Mouse (Mus musculus): ENCODE data around the gene Sh2b2. TPM values are rescaled to one million over a fixed set of nuclear protein-coding genes. Genes with fewer than 3 reads are reported as not detected.

Gene Sh2b2
- total and polyA plus RNA-seq, 2 experiments from 2014 or later: 20.9 to 58.0 TPM

- H3K27me3 ChIP-seq (ENCODE audit: insufficient read depth, low read length): no peaks in the 10 kb centered on the region
- H3K4me2 ChIP-seq (ENCODE audit: low read depth, low read length, poor library complexity, severe bottlenecking): peak overlapping the region; percentile 81
- DNase-seq (ENCODE audit: low spot score) (no peak), ATAC-seq (ENCODE audit: low FRiP score) (no peak)
- H3K9ac ChIP-seq (replicated peaks; ENCODE audit: low read length, poor library complexity, severe bottlenecking): peak overlapping the region; percentile 74; the same call in 1 of the 2 replicates
- H3K9me3 ChIP-seq (ENCODE audit: low read length): no peaks in the 10 kb centered on the region
- peak overlapping the region; percentile 55 for H3K4me3 ChIP-seq (ENCODE audit: low read depth, low read length)
- 0 out of 2 replicates have a peak, but pooled peaks cover 4% of the 10 kb centered on the region for H3K36me3 ChIP-seq (ENCODE audit: insufficient read depth, low read length)
- 38% methylated on average over 17 of the region's 17 CpGs for WGBS
- peak overlapping the region; percentile 84; the same call in 1 of the 2 replicates for H3K27ac ChIP-seq (ENCODE audit: low read depth, low read length)
- peaks cover 5% of the 10 kb centered on the region; the same call in 1 of the 2 replicates for H3K4me1 ChIP-seq (ENCODE audit: insufficient read depth, low read length)
- no peak for TF ChIP-seq CTCF (IDR thresholded peaks at IDR 0.05)
Measured at GRCm38 (mm10) chr5:136171363-136172341, 74.7 kb downstream of the Sh2b2 start.

DNA sequence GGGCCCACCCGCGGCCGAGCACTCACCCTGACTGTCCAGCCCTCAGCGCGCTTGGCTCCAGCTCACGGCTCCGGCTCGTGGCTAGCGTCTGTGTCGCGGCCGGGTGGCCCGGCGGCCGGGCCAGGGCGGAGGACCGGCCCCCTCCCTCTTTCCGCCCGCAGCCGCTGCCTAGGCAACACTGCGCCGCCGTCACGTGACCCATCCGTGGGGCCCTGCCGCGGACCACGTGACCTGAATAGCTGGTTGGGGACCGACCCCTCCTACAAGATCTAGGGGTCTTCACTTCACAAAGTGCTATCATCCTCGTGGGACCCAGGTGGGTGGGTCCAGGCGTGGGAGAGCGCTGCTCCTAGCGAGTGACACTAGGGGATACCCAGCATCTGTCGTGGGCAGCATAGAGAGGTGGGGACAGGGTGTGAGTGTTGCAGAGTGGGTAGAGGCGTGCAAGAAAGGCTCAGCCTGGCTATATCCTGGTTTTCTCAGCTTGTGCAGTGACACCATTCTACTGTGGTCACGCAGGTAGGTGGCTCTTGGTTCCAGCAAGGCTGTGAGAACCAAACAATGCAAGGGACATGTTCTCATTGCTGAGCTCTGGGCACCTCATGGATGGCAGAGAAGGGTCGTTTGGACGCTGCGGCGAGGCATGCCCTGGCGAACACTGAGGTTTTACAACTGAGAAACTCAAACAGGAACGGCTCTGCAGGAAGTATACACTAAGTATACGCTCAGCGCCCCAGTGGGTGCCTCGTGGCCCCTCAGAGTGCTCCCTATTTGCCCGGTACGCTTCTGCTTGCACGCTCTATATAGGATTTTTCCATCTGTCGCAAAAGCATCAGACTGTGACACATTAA is 75.6 kb downstream of the Sh2b2 start, which contains the start of gene Orai2:
Gene Orai2, minus strand, starts transcription at position 202 of the 851 bp plus-strand sequence.
- WGBS: 2% methylated on average over 49 of the region's 49 CpGs
- no peaks in the 10 kb centered on the region for H3K27me3 ChIP-seq (ENCODE audit: insufficient read depth, low read length)
- peak; percentile 89 for DNase-seq (ENCODE audit: low spot score)
- ATAC-seq (ENCODE audit: low FRiP score): peak; percentile 82
- peak within 1 kb of the TSS; percentile 81 for H3K4me2 ChIP-seq (ENCODE audit: low read depth, low read length, poor library complexity, severe bottlenecking)
- H3K36me3 ChIP-seq (ENCODE audit: insufficient read depth, low read length): 0 out of 2 replicates have a peak, but pooled peaks cover 4% of the 10 kb centered on the region
- TF ChIP-seq CTCF (IDR thresholded peaks at IDR 0.05): no peak
- H3K4me1 ChIP-seq (ENCODE audit: insufficient read depth, low read length): peaks cover 5% of the 10 kb centered on the region; the same call in 1 of the 2 replicates
- H3K4me3 ChIP-seq (ENCODE audit: low read depth, low read length): peak within 1 kb of the TSS; percentile 55
- H3K9me3 ChIP-seq (ENCODE audit: low read length): no peaks in the 10 kb centered on the region
- peak within 1 kb of the TSS; percentile 84 for H3K27ac ChIP-seq (ENCODE audit: low read depth, low read length)
- peak within 1 kb of the TSS; percentile 74 for H3K9ac ChIP-seq (replicated peaks; ENCODE audit: low read length, poor library complexity, severe bottlenecking)

DNA sequence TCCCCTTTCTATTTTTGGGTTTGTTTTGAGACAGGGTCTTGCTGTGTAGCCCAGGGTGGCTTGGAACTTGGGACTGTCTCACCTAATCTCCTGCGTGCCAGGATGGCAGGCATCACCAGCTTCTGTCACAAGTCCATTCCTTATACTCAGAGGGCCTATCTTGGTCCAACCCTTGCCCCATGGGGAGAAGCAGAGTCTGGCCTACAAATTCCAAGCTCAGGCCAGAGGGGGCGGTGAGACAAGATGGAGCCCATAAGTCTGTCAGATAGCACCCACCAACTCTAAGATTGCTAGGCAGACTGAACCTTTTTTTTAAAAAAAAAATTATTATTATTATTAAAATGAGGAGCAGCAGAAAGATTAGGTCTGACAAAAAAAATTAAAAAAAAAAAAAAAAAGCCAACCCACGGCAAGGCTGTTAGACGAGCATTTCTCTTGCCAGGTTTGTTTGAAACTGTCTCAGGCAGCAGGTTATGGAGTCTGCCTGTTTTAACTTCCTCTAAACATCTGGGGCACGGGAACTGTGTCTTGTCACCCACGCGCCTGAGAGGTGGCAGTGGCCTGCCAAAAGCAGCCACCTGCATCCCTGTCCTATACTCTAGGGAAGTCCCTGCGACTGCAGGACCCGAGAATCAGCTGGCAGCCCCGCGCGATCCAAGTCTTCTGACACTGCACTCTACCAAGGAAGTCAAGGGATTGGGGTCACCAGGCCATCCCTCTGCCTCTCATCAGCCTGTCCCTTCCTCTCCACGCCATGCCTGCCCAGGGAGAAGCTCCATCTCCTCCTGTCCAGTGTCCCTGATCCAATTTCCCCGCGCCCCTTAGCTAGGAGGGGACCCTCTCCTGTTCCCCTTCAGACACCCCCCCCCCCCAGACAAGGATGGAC is 76.5 kb downstream of the Sh2b2 start:
- Histone ChIP-seq H3K36me3 (ENCODE audit: insufficient read depth, low read length) (peaks cover 9% of the 10 kb centered on the region), H3K9ac (replicated peaks; ENCODE audit: low read length, poor library complexity, severe bottlenecking) (peak overlapping the region; percentile 74), H3K27ac (ENCODE audit: low read depth, low read length) (peak overlapping the region; percentile 84), H3K4me1 (ENCODE audit: insufficient read depth, low read length) (peaks cover 5% of the 10 kb centered on the region; the same call in 1 of the 2 replicates), H3K4me2 (ENCODE audit: low read depth, low read length, poor library complexity, severe bottlenecking) (peak overlapping the region; percentile 81), H3K9me3 (ENCODE audit: low read length) (no peaks in the 10 kb centered on the region), H3K27me3 (ENCODE audit: insufficient read depth, low read length) (no peaks in the 10 kb centered on the region), H3K4me3 (ENCODE audit: low read depth, low read length) (peak overlapping the region; percentile 55)
- no peak for TF ChIP-seq CTCF (IDR thresholded peaks at IDR 0.05)
- DNase-seq (ENCODE audit: low spot score): peak; percentile 48
- 9% methylated on average over 15 of the region's 15 CpGs for WGBS
- ATAC-seq (ENCODE audit: low FRiP score): peak; percentile 28

Other genes with a start within 250 kb of the Sh2b2 start
- gene Upk3b, start 208.1 kb downstream of the Sh2b2 start, total RNA-seq (2014; rRNA removed): not detected in 2 replicates
- not detected in 2 replicates for gene Upk3b, start 208.1 kb downstream of the Sh2b2 start, polyA plus RNA-seq (2015; fragmentation: Nextera tagmentation; extraction: Ambion mirVana)
- gene Upk3bl, start 192.1 kb downstream of the Sh2b2 start, total RNA-seq (2014; rRNA removed): not detected in 2 replicates
- not detected in 2 replicates for gene Upk3bl, start 192.1 kb downstream of the Sh2b2 start, polyA plus RNA-seq (2015; fragmentation: Nextera tagmentation; extraction: Ambion mirVana)
- gene Rasa4, start 162.6 kb downstream of the Sh2b2 start, total RNA-seq (2014; rRNA removed): 30.6 and 31.3 TPM in 2 replicates
- 26.8 and 29.6 TPM in 2 replicates for gene Rasa4, start 162.6 kb downstream of the Sh2b2 start, polyA plus RNA-seq (2015; fragmentation: Nextera tagmentation; extraction: Ambion mirVana)
- gene Polr2j, start 129.9 kb downstream of the Sh2b2 start, total RNA-seq (2014; rRNA removed): 129 and 142 TPM in 2 replicates
- gene Polr2j, start 129.9 kb downstream of the Sh2b2 start, polyA plus RNA-seq (2015; fragmentation: Nextera tagmentation; extraction: Ambion mirVana): 230 and 237 TPM in 2 replicates
- gene Lrwd1, start 110.5 kb downstream of the Sh2b2 start, total RNA-seq (2014; rRNA removed): 25.4 and 33.2 TPM in 2 replicates
- gene Lrwd1, start 110.5 kb downstream of the Sh2b2 start, polyA plus RNA-seq (2015; fragmentation: Nextera tagmentation; extraction: Ambion mirVana): 16.3 and 16.5 TPM in 2 replicates
- gene Alkbh4, start 110.4 kb downstream of the Sh2b2 start, total RNA-seq (2014; rRNA removed): 16.7 and 21.2 TPM in 2 replicates
- 15.0 and 17.6 TPM in 2 replicates for gene Alkbh4, start 110.4 kb downstream of the Sh2b2 start, polyA plus RNA-seq (2015; fragmentation: Nextera tagmentation; extraction: Ambion mirVana)
- gene Orai2, start 75.8 kb downstream of the Sh2b2 start, total RNA-seq (2014; rRNA removed): 108 and 136 TPM in 2 replicates
- gene Orai2, start 75.8 kb downstream of the Sh2b2 start, polyA plus RNA-seq (2015; fragmentation: Nextera tagmentation; extraction: Ambion mirVana): 68.8 and 70.8 TPM in 2 replicates
- 7.9 and 24.0 TPM in 2 replicates for gene Prkrip1, start 47.6 kb downstream of the Sh2b2 start, total RNA-seq (2014; rRNA removed)
- 64.9 and 68.9 TPM in 2 replicates for gene Prkrip1, start 47.6 kb downstream of the Sh2b2 start, polyA plus RNA-seq (2015; fragmentation: Nextera tagmentation; extraction: Ambion mirVana)

All from midbrain, postnatal 0 days (tissue).